Mouse (Mus musculus) olfactory bulb, adult 2 months (tissue): Measurements from ENCODE around the gene Adck1. TPM values are rescaled to one million over a fixed set of nuclear protein-coding genes. Genes with fewer than 3 reads are reported as not detected.

Experiments
- H3K27ac ChIP-seq: fragments of 200-500 bp; 2 replicates; pipeline ENCODE4 v1.5.1; 2012; ENCODE audit warnings: low read depth, low read length; ENCODE audit not compliant: insufficient read depth
- H3K4me1 ChIP-seq: fragments of 200-500 bp; 2 replicates; pipeline ENCODE4 v1.6.1; 2012; ENCODE audit warnings: low read length; ENCODE audit not compliant: control insufficient read depth, insufficient read depth
- H3K4me3 ChIP-seq: fragments of 200-500 bp; 2 replicates; pipeline ENCODE4 v1.5.1; 2012; ENCODE audit warnings: mild to moderate bottlenecking, low read depth, low read length, moderate library complexity; ENCODE audit not compliant: insufficient read depth
- CTCF ChIP-seq: fragments of 200-500 bp; IDR thresholded peaks from 2 replicates; pipeline ENCODE4 v1.5.1; 2012; ENCODE audit warnings: low read depth, mild to moderate bottlenecking, low read length, moderate library complexity; ENCODE audit not compliant: insufficient read depth
- POLR2A ChIP-seq: fragments of 200-500 bp; IDR thresholded peaks from 2 replicates; pipeline ENCODE4 v1.6.1; 2012; ENCODE audit warnings: mild to moderate bottlenecking, low read depth, low read length, moderate library complexity; ENCODE audit not compliant: insufficient read depth
- WGBS: fragments of 180-500 bp; shearing (Covaris S2); methylation state at CpG from one replicate; pipeline ENCODE4 v1.1.7; 2018; 5-methylcytosine and 5-hydroxymethylcytosine counted together
- polyA plus RNA-seq: library from polyadenylated mRNA; stranded (reverse); fragments of >200 nt; gene quantifications from 2 replicates; pipeline ENCODE4 v1.2.4, GENCODE M21; 2012; ENCODE audit warnings: low replicate concordance; ENCODE audit not compliant: missing spikeins, insufficient read depth, insufficient read length

The Adck1 gene
- polyA plus RNA-seq, 1 experiment, result not detected

DNA sequence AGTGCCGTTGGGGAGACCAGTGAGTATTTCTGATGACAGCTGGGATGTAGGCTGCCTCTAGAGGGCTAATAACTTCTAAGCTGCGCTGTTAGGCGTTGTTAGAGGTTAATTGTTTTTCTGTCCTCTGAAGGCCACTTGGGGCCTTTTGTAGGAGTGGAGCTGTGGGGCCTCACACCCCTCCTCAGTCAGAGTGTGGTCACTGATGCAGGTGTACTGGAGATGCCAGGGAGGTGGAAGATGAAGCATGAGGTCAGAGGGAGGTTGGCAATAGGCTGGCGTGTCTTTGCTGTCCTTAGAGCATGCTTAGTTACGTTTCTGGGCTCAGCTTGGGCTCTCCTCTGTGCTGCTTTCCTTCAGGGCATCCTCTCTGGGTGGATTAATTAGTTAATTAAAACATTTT, 11.7 kb downstream of the Adck1 start:
- 87% methylated on average over 5 of the region's 5 CpGs for WGBS
- TF ChIP-seq POLR2A (no peak), CTCF (no peak)
- Histone ChIP-seq H3K27ac (no peak overlapping the region), H3K4me1 (peaks cover 5% of the 10 kb centered on the region), H3K4me3 (no peak overlapping the region)

- TF ChIP-seq CTCF, result no peak
- TF ChIP-seq POLR2A, result no peak
- WGBS, result 25% methylated on average over 10 of the region's 10 CpGs
- no peak overlapping the region for H3K4me3 ChIP-seq
- H3K4me1 ChIP-seq, result peaks cover 3% of the 10 kb centered on the region
- no peak overlapping the region for H3K27ac ChIP-seq
These were observed 16.5 kb downstream of the Adck1 start for GRCm38 (mm10) chr12:88376820-88377219.

DNA sequence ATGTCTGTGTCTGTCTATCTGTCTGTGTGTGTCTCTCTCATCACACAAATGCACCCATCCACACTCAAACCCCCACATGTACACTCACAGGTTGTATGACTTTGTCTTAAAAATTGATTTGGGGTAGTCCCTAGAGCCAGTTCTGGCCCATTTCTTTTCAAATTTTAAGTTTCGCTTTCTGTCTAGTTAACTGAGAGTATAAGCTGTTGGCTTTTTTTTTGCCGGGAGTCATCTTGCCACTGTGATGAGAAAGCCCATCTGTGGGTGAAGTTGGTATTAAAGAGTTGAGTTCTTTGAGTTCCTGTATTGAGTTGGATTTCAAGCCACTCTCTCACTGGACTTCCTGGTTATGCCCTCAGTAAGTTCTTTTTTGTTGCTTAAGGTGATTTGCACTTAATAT, 17.9 kb downstream of the Adck1 start:
- 92% methylated on average over 2 of the region's 2 CpGs for WGBS
- Histone ChIP-seq H3K27ac (no peak overlapping the region), H3K4me1 (peaks cover 3% of the 10 kb centered on the region), H3K4me3 (no peak overlapping the region)
- TF ChIP-seq POLR2A (no peak), CTCF (no peak)

DNA sequence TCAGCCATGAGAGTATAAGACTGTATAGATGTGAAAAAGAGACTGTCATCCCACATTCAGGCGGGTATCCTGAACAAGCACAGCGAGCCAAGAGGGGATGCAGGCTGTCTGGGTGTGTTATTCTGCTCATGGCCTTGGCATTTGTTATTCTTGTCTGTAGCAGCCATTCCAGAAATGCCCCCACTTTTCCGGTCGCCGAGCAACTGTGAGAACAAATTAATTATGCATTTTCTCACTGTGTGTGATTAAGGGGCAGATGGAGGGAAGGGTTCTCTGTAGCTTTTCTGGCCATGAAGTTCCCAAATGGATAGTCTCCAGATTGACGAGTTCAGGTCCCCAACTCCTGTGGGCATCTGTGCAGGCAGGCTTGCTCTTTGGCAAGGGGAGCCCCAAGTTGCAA, 28.5 kb downstream of the Adck1 start:
- Histone ChIP-seq H3K27ac (no peak overlapping the region), H3K4me1 (peaks cover 5% of the 10 kb centered on the region; the same call in 1 of the 2 replicates), H3K4me3 (no peak overlapping the region)
- WGBS, result 33% methylated on average over 6 of the region's 6 CpGs
- no peak for TF ChIP-seq POLR2A

DNA sequence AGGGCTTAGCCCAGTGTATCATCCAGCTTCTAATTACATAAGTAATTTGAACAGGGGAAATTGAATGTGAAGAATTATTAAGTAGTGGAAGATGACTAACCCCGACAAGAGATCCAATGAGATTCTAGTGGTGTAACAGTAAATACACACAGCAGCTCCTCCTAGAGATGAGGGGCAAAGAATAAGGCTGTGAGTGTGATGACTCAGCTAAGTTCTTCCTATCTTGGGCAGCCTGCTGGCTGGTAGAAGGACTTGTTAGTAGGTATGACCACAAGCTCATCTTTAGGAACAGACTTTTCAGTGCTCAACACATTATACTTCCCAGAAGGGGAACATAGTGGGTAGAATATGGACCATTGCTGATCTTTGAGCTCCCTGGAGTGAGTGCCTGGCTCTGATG, 38.3 kb downstream of the Adck1 start:
- no peak overlapping the region for H3K4me3 ChIP-seq
- 52% methylated on average over 1 of the region's 1 CpGs for WGBS
- no peak overlapping the region for H3K27ac ChIP-seq
- TF ChIP-seq POLR2A, result no peak
- no peak for TF ChIP-seq CTCF
- peaks cover 20% of the 10 kb centered on the region for H3K4me1 ChIP-seq

DNA sequence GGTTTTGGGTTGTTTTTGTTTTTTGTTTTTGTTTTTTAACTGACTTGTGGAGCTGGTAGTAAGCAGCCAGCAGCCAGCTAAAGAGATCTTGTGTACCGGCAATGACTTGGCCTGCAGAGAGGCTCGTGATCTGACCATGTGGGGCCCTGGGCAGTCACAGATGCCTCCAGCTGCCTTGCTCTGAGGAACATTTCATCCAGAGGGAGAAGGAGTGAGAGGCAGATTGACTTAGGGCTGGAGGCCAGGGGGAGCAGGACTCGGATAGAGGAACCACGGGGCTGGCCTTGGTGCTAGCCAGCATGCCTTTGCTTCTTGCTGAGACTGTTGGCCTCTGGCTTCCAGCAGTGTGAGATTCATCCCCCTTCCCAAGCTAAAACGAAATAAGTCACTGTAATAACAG, 43.2 kb downstream of the Adck1 start:
- Histone ChIP-seq H3K27ac (peak overlapping the region; percentile 74), H3K4me1 (peaks cover 37% of the 10 kb centered on the region), H3K4me3 (no peak overlapping the region)
- WGBS, result 33% methylated on average over 5 of the region's 5 CpGs
- TF ChIP-seq CTCF (no peak), POLR2A (no peak)

- H3K27ac ChIP-seq, result no peak overlapping the region
- 25% methylated on average over 2 of the region's 2 CpGs for WGBS
- H3K4me1 ChIP-seq, result peaks cover 43% of the 10 kb centered on the region
- no peak for TF ChIP-seq POLR2A
- no peak for TF ChIP-seq CTCF
- no peak overlapping the region for H3K4me3 ChIP-seq
These were observed 44.8 kb downstream of the Adck1 start for GRCm38 (mm10) chr12:88405113-88405512.

GRCm38 (mm10) chr12:88407996-88408322, 47.6 kb downstream of the Adck1 start:
- 95% methylated on average over 4 of the region's 4 CpGs for WGBS
- H3K4me3 ChIP-seq, result no peak overlapping the region
- TF ChIP-seq POLR2A (no peak), CTCF (no peak)
- peaks cover 29% of the 10 kb centered on the region for H3K4me1 ChIP-seq
- H3K27ac ChIP-seq, result no peak overlapping the region

GRCm38 (mm10) chr12:88408323-88409047, 48.1 kb downstream of the Adck1 start:
- Histone ChIP-seq H3K4me3 (no peak overlapping the region), H3K27ac (no peak overlapping the region), H3K4me1 (peaks cover 25% of the 10 kb centered on the region)
- 62% methylated on average over 11 of the region's 11 CpGs for WGBS
- TF ChIP-seq POLR2A (no peak), CTCF (no peak)

DNA sequence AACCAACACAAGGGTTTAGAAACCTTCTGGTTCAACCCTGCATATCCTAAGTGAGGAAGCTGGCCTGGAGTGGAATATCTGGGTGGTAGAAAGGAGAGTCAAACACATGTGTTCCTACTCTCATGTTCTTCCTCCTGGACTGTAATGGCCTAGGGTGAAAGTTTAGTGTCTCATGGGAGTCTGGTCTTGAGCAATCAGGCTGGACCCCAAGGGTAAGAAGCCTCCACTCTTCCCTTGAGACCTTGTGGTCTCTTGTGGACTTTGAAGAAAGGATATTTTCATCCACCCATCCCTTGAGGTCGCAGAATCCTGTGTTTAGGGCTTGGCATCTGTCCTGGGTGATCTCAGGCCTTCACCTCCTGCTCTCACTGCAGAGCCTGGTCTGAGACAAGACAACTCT, 52.9 kb downstream of the Adck1 start:
- no peak overlapping the region for H3K27ac ChIP-seq
- TF ChIP-seq CTCF, result no peak
- no peak for TF ChIP-seq POLR2A
- no peak overlapping the region for H3K4me3 ChIP-seq
- peaks cover 9% of the 10 kb centered on the region for H3K4me1 ChIP-seq
- WGBS, result 81% methylated on average over 1 of the region's 1 CpGs
